Mouse (Mus musculus): ENCODE data around the gene Smc4. TPM values are rescaled to one million over a fixed set of nuclear protein-coding genes. Genes with fewer than 3 reads are reported as not detected.

The Smc4 gene
- 100 to 1,000 TPM; 335 to 545 TPM for polyA plus RNA-seq (2017; shearing (Covaris generic))

GRCm38 (mm10) chr3:69004437-69005337, at the start of gene Smc4, which contains the start of gene Ift80:
Gene Smc4, plus strand, starts transcription at chr3:69004738.
Gene Ift80, minus strand, starts transcription at chr3:69004570.

GRCm38 (mm10) chr3:69044645-69045399, 40.3 kb downstream of the Smc4 start, which contains the start of gene Trim59:
Gene Trim59, minus strand, starts transcription at chr3:69044755.

Other genes starting within 250 kb of the Smc4 start
- gene 1110032F04Rik, start 135.2 kb upstream of the Smc4 start, polyA plus RNA-seq (2017; shearing (Covaris generic)), result 10 to 100 TPM; 16.4 to 20.6 TPM
- gene Ift80, start 168 bp upstream of the Smc4 start, polyA plus RNA-seq (2017; shearing (Covaris generic)), result 100 to 1,000 TPM in 1 of 2 experiments, 10 to 100 TPM in 1; 82.3 to 171 TPM
- gene Trim59, start 40.0 kb downstream of the Smc4 start, polyA plus RNA-seq (2017; shearing (Covaris generic)), result 100 to 1,000 TPM; 111 to 244 TPM
- 100 to 1,000 TPM; 123 to 143 TPM for gene Kpna4, start 122.4 kb downstream of the Smc4 start, polyA plus RNA-seq (2017; shearing (Covaris generic))
- under 1 TPM in 1 of 2 experiments, not detected in 1; 0.17 TPM for gene Arl14, start 217.7 kb downstream of the Smc4 start, polyA plus RNA-seq (2017; shearing (Covaris generic))

Measured in inflammation-experienced regulatory T-cells (primary cell).